Mouse (Mus musculus): ENCODE measurements around the gene Oscar.
"Not testable (repeated sequence)": the region's sequence is repeated elsewhere in the genome, so short reads cannot be mapped to it uniquely, and the experiment has no call there.

Gene Oscar

GRCm38 (mm10) chr7:3610437-3610836 lies 5.5 kb downstream of the Oscar start:
- no peak for DNase-seq (ENCODE audit: low read depth)

GRCm38 (mm10) chr7:3609082-3609481 lies 6.9 kb downstream of the Oscar start:
- no peak for DNase-seq (ENCODE audit: low read depth)

DNA sequence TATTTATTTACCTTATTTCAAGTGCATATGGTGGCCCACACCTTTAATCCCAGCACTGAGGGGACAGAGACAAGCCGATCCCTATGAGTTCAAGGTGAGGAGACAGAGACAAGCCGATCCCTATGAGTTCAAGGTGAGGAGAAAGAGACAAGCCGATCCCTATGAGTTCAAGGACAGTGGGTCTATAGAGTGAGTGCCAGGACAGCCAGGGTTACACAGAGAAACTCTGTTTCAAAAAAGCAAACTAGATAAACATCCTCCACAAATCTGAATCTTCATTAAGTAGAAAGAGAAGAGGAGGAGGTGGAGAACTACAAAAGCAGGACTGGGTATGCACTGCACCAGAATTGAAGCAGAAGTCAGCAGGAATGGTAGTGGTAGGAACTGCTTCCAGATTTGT lies 7.3 kb downstream of the Oscar start:
- no peak for DNase-seq (ENCODE audit: low read depth)

- DNase-seq (ENCODE audit: low read depth) = no peak
Observed at GRCm38 (mm10) chr7:3607391-3607790, 8.6 kb downstream of the Oscar start.

GRCm38 (mm10) chr7:3606798-3607197 lies 9.2 kb downstream of the Oscar start:
- DNase-seq (ENCODE audit: low read depth) = no peak

GRCm38 (mm10) chr7:3601119-3601518 lies 14.8 kb downstream of the Oscar start:
- peak; percentile 62 for DNase-seq (ENCODE audit: low read depth)

DNA sequence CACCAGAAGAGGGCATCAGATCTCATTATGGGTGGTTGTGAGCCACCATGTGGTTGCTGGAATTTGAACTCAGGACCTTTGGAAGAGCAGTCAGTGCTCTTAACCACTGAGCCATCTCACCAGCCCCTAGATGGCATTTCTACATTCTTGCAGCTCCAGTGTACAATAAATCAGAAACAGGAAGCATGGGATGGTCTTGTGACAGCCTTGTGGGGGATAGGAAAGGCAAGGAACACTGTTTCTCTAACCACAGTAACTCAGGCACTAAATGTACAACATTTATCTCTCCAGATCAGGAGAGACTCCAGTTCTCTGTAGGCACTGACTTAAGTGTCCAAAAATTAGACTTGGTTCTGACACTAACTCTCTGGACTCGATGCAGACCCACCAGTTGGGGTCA lies 18.2 kb downstream of the Oscar start:
- not testable (repeated sequence) for DNase-seq (ENCODE audit: low read depth)

DNA sequence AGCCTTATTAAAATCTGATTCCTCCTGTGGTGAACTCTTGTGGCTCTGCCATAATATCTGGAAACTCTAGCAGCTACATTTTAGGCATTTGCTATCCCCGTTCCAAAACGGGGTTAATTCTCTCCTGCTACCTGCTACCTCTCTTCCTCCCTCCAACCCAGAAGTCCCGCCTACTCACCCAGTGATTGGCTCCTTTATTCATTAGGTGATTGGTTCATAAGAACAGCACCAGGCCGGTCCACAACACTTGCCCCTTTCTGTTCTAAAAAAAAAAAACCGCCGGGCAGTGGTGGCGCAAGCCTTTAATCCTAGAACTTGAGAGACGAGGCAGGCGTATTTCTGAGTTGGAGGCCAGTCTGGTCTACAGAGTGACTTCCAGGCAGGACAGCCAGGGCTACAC lies 20.8 kb downstream of the Oscar start:
- peak; percentile 48 for DNase-seq (ENCODE audit: low read depth)

DNA sequence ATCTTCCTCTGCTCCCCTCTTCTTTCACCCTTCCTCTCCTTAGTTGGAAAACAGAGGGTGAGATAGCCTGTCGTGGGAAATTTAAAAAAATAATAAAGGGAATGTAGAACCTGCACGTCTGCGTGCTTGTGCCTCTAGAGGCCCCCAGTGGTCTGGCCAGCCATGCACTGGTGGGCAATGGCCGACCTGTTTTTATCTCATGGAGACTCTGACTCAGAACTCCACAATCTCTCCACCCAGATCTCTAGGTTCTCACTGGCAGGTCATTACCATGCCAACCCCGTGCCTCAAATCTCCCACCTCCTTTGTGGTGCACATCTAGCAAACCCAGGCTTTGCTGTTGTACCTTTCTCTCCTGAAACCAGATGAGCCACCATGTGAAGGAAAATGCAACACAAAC lies 21.3 kb downstream of the Oscar start:
- DNase-seq (ENCODE audit: low read depth) = no peak

GRCm38 (mm10) chr7:3593855-3594254 lies 22.1 kb downstream of the Oscar start:
- no peak for DNase-seq (ENCODE audit: low read depth)

DNA sequence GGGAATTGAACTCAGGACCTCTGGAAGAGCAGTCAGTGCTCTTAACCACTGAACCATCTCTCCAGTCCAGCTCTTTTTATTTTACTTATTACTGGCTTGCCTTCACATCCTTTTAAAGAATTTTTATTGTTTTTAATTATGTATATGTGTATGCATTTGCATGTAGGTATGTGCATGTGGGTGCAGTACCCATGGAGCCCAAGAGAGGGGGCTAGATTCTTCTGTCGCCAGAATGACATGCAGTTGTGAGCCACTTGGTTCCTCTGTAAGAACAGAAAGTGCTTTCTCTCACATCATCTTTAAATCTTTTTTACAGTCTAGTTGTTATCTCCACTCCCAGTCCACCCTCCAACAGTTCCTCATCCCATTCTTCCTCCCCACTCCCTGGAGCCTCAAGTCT lies 24.4 kb downstream of the Oscar start:
- no peak for DNase-seq (ENCODE audit: low read depth)

- DNase-seq (ENCODE audit: low read depth) = no peak
Observed at GRCm38 (mm10) chr7:3590550-3590949, 25.4 kb downstream of the Oscar start.

GRCm38 (mm10) chr7:3587292-3587691 lies 28.7 kb downstream of the Oscar start:
- DNase-seq (ENCODE audit: low read depth) = no peak

DNA sequence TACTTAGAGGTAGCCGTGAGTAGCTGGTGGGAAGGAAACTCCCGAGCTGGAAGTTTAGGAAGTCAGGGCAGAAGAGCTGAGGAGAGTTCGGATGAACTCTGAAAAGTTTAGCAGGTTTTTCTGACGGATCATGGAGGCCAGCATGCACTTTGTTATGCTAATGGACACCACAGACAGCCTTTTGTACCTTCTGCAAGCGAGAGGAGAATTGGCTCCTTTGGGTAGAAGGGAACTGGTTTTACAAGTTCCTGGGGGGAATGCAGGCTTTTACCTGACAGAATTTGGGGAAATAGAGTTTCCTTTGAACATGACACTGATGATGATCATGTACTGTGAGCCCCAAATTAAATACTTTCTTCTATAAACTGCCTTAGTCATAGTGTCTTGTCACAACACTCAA lies 29.7 kb downstream of the Oscar start:
- no peak for DNase-seq (ENCODE audit: low read depth)

GRCm38 (mm10) chr7:3585763-3586162 lies 30.2 kb downstream of the Oscar start:
- DNase-seq (ENCODE audit: low read depth) = no peak

DNA sequence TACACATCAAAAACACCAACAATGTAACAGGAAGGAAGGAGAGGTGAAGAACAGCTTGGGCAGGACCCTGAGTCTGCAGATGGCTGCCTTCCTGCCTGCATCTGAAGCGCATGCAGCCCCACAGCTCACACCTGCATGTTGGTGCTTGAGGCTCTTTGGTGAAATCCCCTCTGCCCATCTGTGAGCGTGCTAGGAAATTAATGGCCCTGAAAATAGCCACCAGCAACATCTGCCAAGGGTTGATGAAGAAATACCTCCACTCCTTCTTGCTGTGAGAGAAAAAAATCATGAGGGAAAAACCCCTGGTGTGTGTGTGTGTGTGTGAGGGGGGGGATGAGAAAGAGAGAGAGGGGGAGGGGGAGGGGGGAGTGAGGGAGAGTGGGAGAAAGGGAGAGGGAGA lies 35.9 kb downstream of the Oscar start:
- no peak for DNase-seq (ENCODE audit: low read depth)

DNA sequence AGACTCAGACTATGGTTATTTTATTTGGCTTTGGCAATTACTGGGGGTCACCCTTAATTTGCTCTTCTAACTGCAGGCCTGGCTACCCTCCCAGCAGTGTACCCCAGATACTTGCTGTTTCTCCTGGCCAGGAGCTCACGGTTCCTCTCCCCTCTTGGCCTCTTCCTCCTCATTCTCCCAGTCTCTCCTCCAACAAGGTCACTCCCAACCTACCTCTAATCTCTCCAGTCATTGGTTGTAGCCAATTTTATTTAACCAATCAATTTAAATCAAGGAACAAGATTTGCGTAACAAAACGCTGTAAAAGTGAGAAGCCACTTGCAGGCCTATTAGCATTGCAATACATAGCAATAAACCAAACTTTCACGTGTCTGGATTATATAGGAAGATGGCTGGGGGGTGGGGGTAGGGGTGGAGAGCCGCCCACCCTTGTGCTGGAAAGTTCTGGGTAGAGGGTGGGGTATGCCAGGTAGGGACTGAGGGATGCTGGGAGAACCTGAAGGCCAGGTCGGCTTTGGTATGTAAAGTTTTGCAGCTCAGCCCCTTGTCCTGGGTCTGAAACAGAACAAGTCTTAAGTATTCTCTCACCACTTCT lies 36.9 kb downstream of the Oscar start:
- DNase-seq (ENCODE audit: low read depth) = no peak

GRCm38 (mm10) chr7:3578196-3578595 lies 37.8 kb downstream of the Oscar start:
- DNase-seq (ENCODE audit: low read depth) = no peak

GRCm38 (mm10) chr7:3576354-3577124 lies 39.4 kb downstream of the Oscar start:
- no peak for DNase-seq (ENCODE audit: low read depth)

DNA sequence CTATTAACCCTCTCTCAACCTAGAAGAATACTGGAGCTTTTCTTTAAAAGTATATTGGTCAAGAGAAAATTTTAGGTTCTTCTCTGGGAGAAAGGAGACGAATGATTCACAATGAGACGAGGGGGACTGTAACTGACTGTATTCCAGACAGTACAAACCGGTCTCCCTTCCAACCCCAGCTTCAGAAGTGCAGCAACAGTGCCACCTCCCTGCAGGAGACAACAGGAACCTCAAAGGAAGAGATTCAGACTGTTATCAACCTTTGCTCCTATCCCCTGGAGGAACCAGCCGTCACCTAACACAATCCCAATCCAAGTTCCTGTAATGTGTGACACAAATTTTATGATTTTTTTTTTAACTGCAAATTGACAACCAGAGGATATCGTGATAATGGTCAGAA lies 41.7 kb downstream of the Oscar start:
- no peak for DNase-seq (ENCODE audit: low read depth)

DNA sequence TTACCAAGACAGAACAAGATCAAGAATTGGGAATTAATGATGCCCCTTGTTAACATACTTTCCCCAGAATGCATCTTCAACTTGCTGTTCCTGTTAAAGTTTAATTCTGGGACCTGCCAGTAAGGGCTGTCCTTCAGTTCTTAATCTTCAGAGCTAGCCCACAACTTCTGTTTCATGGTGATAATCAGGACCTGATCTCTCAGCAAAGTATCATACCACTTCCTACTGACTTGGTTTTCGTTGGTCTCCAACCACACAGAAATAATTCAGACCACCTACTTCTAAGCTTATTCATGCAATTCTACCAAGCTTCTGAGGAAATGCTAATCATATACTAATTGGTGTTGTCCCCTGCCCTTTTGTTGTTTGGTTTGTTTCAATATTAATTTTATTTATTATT lies 44.1 kb downstream of the Oscar start:
- no peak for DNase-seq (ENCODE audit: low read depth)

DNA sequence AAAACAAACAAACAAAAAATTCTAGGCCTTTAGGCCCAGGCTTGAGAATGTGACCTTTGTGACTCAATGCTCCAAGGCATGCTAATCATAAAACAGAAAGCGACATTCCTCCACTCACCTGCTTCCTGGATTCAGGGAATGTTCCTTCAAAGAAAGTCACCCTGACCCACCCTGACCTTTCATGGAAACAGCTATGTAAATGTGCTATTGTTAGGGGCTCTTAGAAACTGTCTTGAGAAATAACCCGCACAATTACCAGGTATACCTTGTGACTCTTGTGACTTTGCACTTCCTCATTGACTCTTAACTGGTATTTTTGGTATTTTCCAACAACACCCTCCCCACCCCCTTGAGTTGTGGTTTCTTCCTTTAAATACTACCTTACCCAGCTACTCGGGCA lies 45.4 kb downstream of the Oscar start:
- not testable (repeated sequence) for DNase-seq (ENCODE audit: low read depth)

DNA sequence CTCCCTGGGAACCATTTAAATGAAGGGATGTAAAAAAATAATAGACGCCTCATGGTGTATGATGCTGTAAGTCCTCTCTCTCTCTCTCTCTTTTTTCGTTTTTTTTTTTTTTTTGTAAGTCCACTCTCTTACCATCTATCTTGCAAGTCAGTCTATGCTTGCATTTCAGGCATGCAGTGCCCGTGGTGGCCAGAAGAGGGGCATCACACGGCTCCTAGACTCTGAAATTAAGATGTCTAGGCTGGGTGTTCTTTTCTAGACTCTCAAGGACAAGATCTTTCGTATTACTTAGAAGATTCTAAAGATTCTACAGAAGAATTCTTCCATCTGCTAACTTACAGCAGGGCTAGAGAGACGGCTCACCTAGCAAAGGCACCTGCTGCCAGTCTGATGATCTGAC lies 46.2 kb downstream of the Oscar start:
- DNase-seq (ENCODE audit: low read depth) = no peak

- DNase-seq (ENCODE audit: low read depth) = no peak
Observed at GRCm38 (mm10) chr7:3567336-3567735, 48.6 kb downstream of the Oscar start.

Measured in c-Kit-positive CD71-positive TER-119-negative erythroid progenitor cells, embryonic 14.5 days (primary cell).